Mouse (Mus musculus): ENCODE measurements around the gene Trip6.

DNA sequence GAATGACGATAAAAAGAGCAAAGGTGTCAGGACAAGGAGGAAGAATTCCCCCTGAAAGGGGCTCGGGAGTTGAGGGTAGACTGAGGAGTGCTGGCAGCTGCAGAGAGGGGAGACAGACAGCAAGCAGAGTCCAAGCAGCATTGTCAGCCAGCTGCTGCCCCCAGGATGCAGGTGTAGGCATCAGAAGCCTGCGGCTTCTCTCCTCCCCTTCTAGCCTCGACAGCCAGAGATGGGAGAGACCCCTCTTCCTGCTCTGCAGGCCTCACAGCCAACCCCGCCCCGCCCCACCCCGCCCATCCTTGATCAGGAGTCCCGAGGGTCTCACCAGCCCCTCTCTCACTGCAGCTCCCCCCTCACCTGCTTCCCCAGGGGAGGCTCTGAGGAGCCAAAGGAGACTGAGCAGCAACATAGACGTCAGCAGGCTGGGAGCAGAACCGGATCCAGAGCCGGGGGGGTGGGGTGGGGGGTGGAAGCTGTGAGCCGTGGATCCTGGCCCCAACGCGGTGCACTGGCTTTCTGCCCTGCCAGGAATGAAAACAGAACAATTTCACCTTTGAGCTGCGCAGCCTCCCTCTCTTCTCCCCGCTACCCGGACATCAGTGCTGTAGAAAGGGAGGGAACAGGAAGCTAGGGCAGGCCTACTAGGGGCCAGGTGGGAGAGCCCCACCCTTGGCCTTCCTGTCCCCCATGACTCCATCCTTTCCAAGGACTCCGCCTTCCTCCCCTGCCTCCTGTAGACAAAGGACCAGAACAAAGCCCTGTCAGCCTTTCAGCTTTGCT is 45.9 kb downstream of the Trip6 start:
- no peak for TF ChIP-seq UBTF (IDR thresholded peaks at IDR 0.05; ENCODE audit: low read depth, low read length)
- no peak for TF ChIP-seq ETS1 (conservative IDR thresholded peaks at IDR 0.05; ENCODE audit: low read depth, low read length)
- TF ChIP-seq GABPA (IDR thresholded peaks at IDR 0.05; ENCODE audit: insufficient replicate concordance, low read depth, low read length), result no peak
- no peak for TF ChIP-seq USF2 (conservative IDR thresholded peaks at IDR 0.05; ENCODE audit: low read depth, low read length)
- no peak for TF ChIP-seq POLR2A (IDR thresholded peaks at IDR 0.05; ENCODE audit: low read depth, low read length)
- no peak for TF ChIP-seq CTCF (conservative IDR thresholded peaks at IDR 0.05 in 1 of 2, IDR thresholded peaks at IDR 0.05 in 1 of 2; ENCODE audit: low read depth in 2 of 2, low read length in 2 of 2)
- no peak for TF ChIP-seq POLR2AphosphoS2 (IDR thresholded peaks at IDR 0.05; ENCODE audit: low read depth, low read length)
- TF ChIP-seq RAD21 (IDR thresholded peaks at IDR 0.05; ENCODE audit: low read depth, low read length), result no peak
- no peak for TF ChIP-seq SMC3 (IDR thresholded peaks at IDR 0.05; ENCODE audit: low read depth, low read length)
